Mouse (Mus musculus): ENCODE data around the gene Spag9. TPM values are rescaled to one million over a fixed set of nuclear protein-coding genes. Genes with fewer than 3 reads are reported as not detected.

Gene Spag9
- total RNA-seq, 2 experiments from 2014 or later = 25.3 to 51.1 TPM

- ATAC-seq (replicated peaks; ENCODE audit: poor library complexity, severe bottlenecking) = no peak
These were observed 177.8 kb downstream of the Spag9 start for GRCm38 (mm10) chr11:94173726-94174146.

- ATAC-seq (replicated peaks; ENCODE audit: poor library complexity, severe bottlenecking) = no peak
These were observed 179.4 kb downstream of the Spag9 start for GRCm38 (mm10) chr11:94175288-94175687.

Other genes starting within 250 kb of the Spag9 start
- 19.3 and 29.2 TPM in 2 replicates for gene Utp18, start 110.3 kb upstream of the Spag9 start, total RNA-seq (2014; fragmentation: Nextera tagmentation)
- gene Utp18, start 110.3 kb upstream of the Spag9 start, total RNA-seq (2017) = 61.3 and 64.2 TPM in 2 replicates
- gene Mbtd1, start 110.2 kb upstream of the Spag9 start, total RNA-seq (2014; fragmentation: Nextera tagmentation) = 58.1 and 64.8 TPM in 2 replicates
- 27.0 and 46.8 TPM in 2 replicates for gene Mbtd1, start 110.2 kb upstream of the Spag9 start, total RNA-seq (2017)
- gene Nme2, start 39.8 kb upstream of the Spag9 start, total RNA-seq (2014; fragmentation: Nextera tagmentation) = 640 and 684 TPM in 2 replicates
- gene Nme2, start 39.8 kb upstream of the Spag9 start, total RNA-seq (2017) = 250 and 253 TPM in 2 replicates
- gene Gm20390, start 27.8 kb upstream of the Spag9 start, total RNA-seq (2014; fragmentation: Nextera tagmentation) = 112 and 180 TPM in 2 replicates
- not detected in 2 replicates for gene Gm20390, start 27.8 kb upstream of the Spag9 start, total RNA-seq (2017)
- gene Nme1, start 27.6 kb upstream of the Spag9 start, total RNA-seq (2014; fragmentation: Nextera tagmentation) = 78.3 and 96.2 TPM in 2 replicates
- 178 and 237 TPM in 2 replicates for gene Nme1, start 27.6 kb upstream of the Spag9 start, total RNA-seq (2017)
- 2.9 and 4.5 TPM in 2 replicates for gene Tob1, start 215.4 kb downstream of the Spag9 start, total RNA-seq (2014; fragmentation: Nextera tagmentation)
- gene Tob1, start 215.4 kb downstream of the Spag9 start, total RNA-seq (2017) = 1.1 and 4.9 TPM in 2 replicates
- not detected in 2 replicates for gene Wfikkn2, start 249.9 kb downstream of the Spag9 start, total RNA-seq (2014; fragmentation: Nextera tagmentation)
- gene Wfikkn2, start 249.9 kb downstream of the Spag9 start, total RNA-seq (2017) = 0.09 TPM in 1 of 2 replicates, not detected in the other